Mouse (Mus musculus): ENCODE results near the gene Mtg2. TPM values are rescaled to one million over a fixed set of nuclear protein-coding genes. Genes with fewer than 3 reads are reported as not detected.

Gene Mtg2
- total and polyA plus RNA-seq, 3 experiments, result 23.5 to 24.7 (median 24.1) TPM

- Histone ChIP-seq H3K36me3 (replicated peaks in 1 of 2; ENCODE audit: control insufficient read depth in 1 of 2, insufficient read depth in 1 of 2, low read length in 1 of 2) (peaks cover 39 to 53% of the 10 kb centered on the region in 2 experiments), H3K9ac (ENCODE audit: insufficient read depth, low read depth) (no peak overlapping the region), H3K4me3 (replicated peaks in 1 of 3; ENCODE audit: low read depth in 2 of 3, low read length in 2 of 3, poor library complexity in 1 of 3) (no peak overlapping the region), H3K4me2 (ENCODE audit: insufficient read depth, low read depth, poor library complexity, severe bottlenecking) (no peak overlapping the region), H3K27me3 (replicated peaks) (peaks cover 8% of the 10 kb centered on the region), H3K79me2 (replicated peaks; ENCODE audit: control insufficient read depth, extremely low read depth, insufficient read depth, poor library complexity, severe bottlenecking) (no peaks in the 10 kb centered on the region), H3K9me3 (replicated peaks; ENCODE audit: low read length) (peaks cover 4% of the 10 kb centered on the region), H3K27ac (ENCODE audit: insufficient read depth, low read depth) (no peak overlapping the region), H3K4me1 (ENCODE audit: control insufficient read depth in 1 of 2, insufficient read depth in 2 of 2) (peaks cover 5 to 34% of the 10 kb centered on the region in 2 experiments)
- in situ Hi-C loops (cut with MboI; ENCODE audit: low pct_ligation_motif_present, low pct_unique_long_range_greater_than_20kb, low sequenced_read_pairs) (no loop called here), dilution Hi-C loops (cut with MboI; ENCODE audit: extremely low pct_ligation_motif_present, extremely low pct_unique_long_range_greater_than_20kb, low sequenced_read_pairs) (no loop called here)
- no peak for DNase-seq (ENCODE audit: extremely low read depth)
- TF ChIP-seq IRF4 (IDR thresholded peaks at IDR 0.05; ENCODE audit: low read depth, low read length) (no peak), TCF12 (IDR thresholded peaks at IDR 0.05; ENCODE audit: low read depth, low read length) (no peak), CHD1 (IDR thresholded peaks at IDR 0.05; ENCODE audit: low read depth, low read length) (no peak), SIN3A (IDR thresholded peaks at IDR 0.05; ENCODE audit: low read length) (no peak), GABPA (IDR thresholded peaks at IDR 0.05; ENCODE audit: insufficient replicate concordance, low read depth, low read length) (no peak), TBP (conservative IDR thresholded peaks at IDR 0.05; ENCODE audit: low read depth, low read length) (no peak), USF1 (IDR thresholded peaks at IDR 0.05; ENCODE audit: low read depth, low read length) (no peak), EP300 (IDR thresholded peaks at IDR 0.05; ENCODE audit: low read length) (no peak), ZC3H11A (IDR thresholded peaks at IDR 0.05; ENCODE audit: low read depth, low read length) (no peak), RAD21 (IDR thresholded peaks at IDR 0.05; ENCODE audit: low read depth, low read length) (no peak), ZKSCAN1 (IDR thresholded peaks at IDR 0.05; ENCODE audit: borderline replicate concordance, low read depth, low read length) (no peak), MAFK (IDR thresholded peaks at IDR 0.05; ENCODE audit: insufficient replicate concordance, low read length) (no peak), MAX (IDR thresholded peaks at IDR 0.05; ENCODE audit: low read length) (no peak)
Observed at GRCm38 (mm10) chr2:180086637-180087027, 16.2 kb downstream of the Mtg2 start.

GRCm38 (mm10) chr2:180087472-180087871, 17.1 kb downstream of the Mtg2 start:
- Histone ChIP-seq H3K4me1 (ENCODE audit: control insufficient read depth in 1 of 2, insufficient read depth in 2 of 2) (peaks cover 5 to 26% of the 10 kb centered on the region in 2 experiments), H3K27ac (ENCODE audit: insufficient read depth, low read depth) (no peak overlapping the region), H3K36me3 (replicated peaks in 1 of 2; ENCODE audit: control insufficient read depth in 1 of 2, insufficient read depth in 1 of 2, low read length in 1 of 2) (peaks cover 31 to 45% of the 10 kb centered on the region in 2 experiments), H3K27me3 (replicated peaks) (peaks cover 8% of the 10 kb centered on the region), H3K4me2 (ENCODE audit: insufficient read depth, low read depth, poor library complexity, severe bottlenecking) (no peak overlapping the region), H3K9me3 (replicated peaks; ENCODE audit: low read length) (peaks cover 4% of the 10 kb centered on the region), H3K4me3 (replicated peaks in 1 of 3; ENCODE audit: low read depth in 2 of 3, low read length in 2 of 3, poor library complexity in 1 of 3) (no peak overlapping the region), H3K79me2 (replicated peaks; ENCODE audit: control insufficient read depth, extremely low read depth, insufficient read depth, poor library complexity, severe bottlenecking) (no peaks in the 10 kb centered on the region), H3K9ac (ENCODE audit: insufficient read depth, low read depth) (no peak overlapping the region)
- dilution Hi-C loops (cut with MboI; ENCODE audit: extremely low pct_ligation_motif_present, extremely low pct_unique_long_range_greater_than_20kb, low sequenced_read_pairs) (no loop called here), in situ Hi-C loops (cut with MboI; ENCODE audit: low pct_ligation_motif_present, low pct_unique_long_range_greater_than_20kb, low sequenced_read_pairs) (no loop called here)
- no peak for DNase-seq (ENCODE audit: extremely low read depth)
- TF ChIP-seq CHD1 (IDR thresholded peaks at IDR 0.05; ENCODE audit: low read depth, low read length) (no peak), CTCF (conservative IDR thresholded peaks at IDR 0.05 in 1 of 2, IDR thresholded peaks at IDR 0.05 in 1 of 2; ENCODE audit: low read depth in 2 of 2, low read length in 2 of 2) (peak; percentile 21 to 23; a peak in 1 of 4 replicates)

- Histone ChIP-seq H3K79me2 (replicated peaks; ENCODE audit: control insufficient read depth, extremely low read depth, insufficient read depth, poor library complexity, severe bottlenecking) (no peaks in the 10 kb centered on the region), H3K36me3 (replicated peaks in 1 of 2; ENCODE audit: control insufficient read depth in 1 of 2, insufficient read depth in 1 of 2, low read length in 1 of 2) (peaks cover 15 to 19% of the 10 kb centered on the region in 2 experiments), H3K27ac (ENCODE audit: insufficient read depth, low read depth) (no peak overlapping the region), H3K9me3 (replicated peaks; ENCODE audit: low read length) (peaks cover 4% of the 10 kb centered on the region), H3K4me2 (ENCODE audit: insufficient read depth, low read depth, poor library complexity, severe bottlenecking) (no peak overlapping the region), H3K27me3 (replicated peaks) (peaks cover 18% of the 10 kb centered on the region), H3K4me1 (ENCODE audit: control insufficient read depth in 1 of 2, insufficient read depth in 2 of 2) (peaks cover 5 to 17% of the 10 kb centered on the region in 2 experiments), H3K9ac (ENCODE audit: insufficient read depth, low read depth) (no peak overlapping the region), H3K4me3 (replicated peaks in 1 of 3; ENCODE audit: low read depth in 2 of 3, low read length in 2 of 3, poor library complexity in 1 of 3) (no peak overlapping the region)
- in situ Hi-C loops (cut with MboI; ENCODE audit: low pct_ligation_motif_present, low pct_unique_long_range_greater_than_20kb, low sequenced_read_pairs), result no loop called here
- DNase-seq (ENCODE audit: extremely low read depth), result peak; percentile 25
- TF ChIP-seq JUN (IDR thresholded peaks at IDR 0.05; ENCODE audit: insufficient read depth, low read depth, low read length), result no peak
- TF ChIP-seq BHLHE40 (IDR thresholded peaks at IDR 0.05; ENCODE audit: low read depth, low read length), result peak; percentile 35; the same call in 1 of the 2 replicates
- TF ChIP-seq MAX (IDR thresholded peaks at IDR 0.05; ENCODE audit: low read length), result 0 out of 2 replicates have a peak, but pooled peaks have one; percentile 12
- dilution Hi-C loops (cut with MboI; ENCODE audit: extremely low pct_ligation_motif_present, extremely low pct_unique_long_range_greater_than_20kb, low sequenced_read_pairs), result no loop called here
Observed at GRCm38 (mm10) chr2:180090285-180090684, 19.9 kb downstream of the Mtg2 start.
